Mouse (Mus musculus) layer of hippocampus, postnatal 25 days (tissue): ENCODE measurements around the gene Elfn1. TPM values are rescaled to one million over a fixed set of nuclear protein-coding genes. Genes with fewer than 3 reads are reported as not detected.

Experiments
- DNase-seq, 2 experiments: peaks; one replicate each; pipeline ENCODE4 v3.0.0; 2022; ENCODE audit warnings: mixed read lengths in 2 of 2, low spot score in 1 of 2; ENCODE audit errors: extremely low spot score in 1 of 2
- total RNA-seq, 2 experiments: library from RNA; stranded (reverse); gene quantifications; 2 replicates each; pipeline ENCODE4 v1.2.3; 2021

The Elfn1 gene
- 10 to 100 TPM; 27.4 to 29.4 TPM for total RNA-seq

DNA sequence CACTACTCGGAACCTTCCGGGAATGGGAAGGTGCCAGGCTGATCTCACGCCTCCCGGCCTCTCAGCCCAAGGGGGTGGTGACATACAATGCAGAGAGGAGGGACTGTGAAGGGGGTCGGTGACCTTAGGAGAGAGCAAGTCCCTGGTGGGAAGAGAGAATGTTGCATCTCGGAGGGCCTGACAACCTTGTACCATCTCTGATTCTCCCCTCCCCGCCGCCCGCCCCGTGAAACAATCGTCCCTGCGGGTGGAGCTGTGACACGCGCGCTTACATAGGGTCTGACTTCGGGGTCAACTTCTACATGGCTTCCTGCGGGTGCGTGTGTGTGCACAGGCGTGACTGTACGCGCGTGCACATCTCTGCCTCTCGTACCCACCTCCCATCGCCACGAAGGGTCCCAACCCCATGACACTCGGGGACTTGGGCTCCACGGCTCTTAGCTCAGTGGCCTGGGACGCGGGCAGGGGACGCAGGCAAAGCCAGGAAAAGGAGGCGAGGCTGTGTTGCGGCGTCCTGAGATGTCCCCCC is at the start of gene Elfn1:
Elfn1 (plus strand) TSS at position 230 of the 529 bp plus-strand sequence.
- no peak for DNase-seq

- no peak for DNase-seq
Measured at GRCm38 (mm10) chr5:139860328-139861104, 47.2 kb upstream of the Elfn1 start.

DNA sequence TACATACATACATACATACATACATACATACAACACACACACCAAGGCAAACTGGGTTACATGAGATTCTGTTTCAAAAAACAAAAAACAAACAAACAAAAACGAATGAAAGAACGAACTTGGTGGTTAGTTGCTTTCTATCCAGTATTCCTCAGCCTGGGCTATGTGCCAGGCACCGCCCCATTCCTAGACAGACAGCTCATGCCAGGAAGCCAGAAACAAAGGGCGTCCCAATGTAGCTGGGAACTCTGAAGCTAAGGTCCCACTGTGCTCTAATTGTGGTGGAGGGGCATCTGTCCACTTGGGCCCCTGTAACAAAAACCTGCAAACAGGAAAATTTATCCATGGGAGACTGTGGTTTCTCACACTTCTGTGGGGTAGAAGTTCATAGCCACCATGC is 45.0 kb upstream of the Elfn1 start:
- peak in 1 of 2 experiments; percentile 39 for DNase-seq

DNA sequence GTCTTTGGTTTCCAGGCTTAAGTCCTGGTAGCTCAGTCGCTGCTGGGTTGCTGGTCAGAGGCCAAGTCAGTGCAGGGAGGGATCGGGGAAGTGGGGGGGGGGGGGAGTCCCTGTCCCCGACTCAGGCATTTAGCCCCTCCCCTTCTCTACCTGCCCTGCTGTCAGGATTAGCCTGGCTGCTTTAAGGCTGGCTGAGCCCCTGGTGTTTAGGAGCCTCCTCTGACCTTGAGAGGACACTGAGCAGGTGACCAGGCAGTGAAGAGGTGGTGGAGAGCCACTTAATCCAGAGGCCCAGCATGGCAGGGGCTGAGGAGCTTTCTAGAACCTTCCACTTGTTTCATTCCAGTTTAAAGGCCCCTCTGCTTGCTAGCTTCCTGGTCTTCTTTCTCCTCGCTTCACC is 36.9 kb upstream of the Elfn1 start:
- no peak for DNase-seq

- no peak for DNase-seq
Measured at GRCm38 (mm10) chr5:139871526-139871925, 36.2 kb upstream of the Elfn1 start.

DNA sequence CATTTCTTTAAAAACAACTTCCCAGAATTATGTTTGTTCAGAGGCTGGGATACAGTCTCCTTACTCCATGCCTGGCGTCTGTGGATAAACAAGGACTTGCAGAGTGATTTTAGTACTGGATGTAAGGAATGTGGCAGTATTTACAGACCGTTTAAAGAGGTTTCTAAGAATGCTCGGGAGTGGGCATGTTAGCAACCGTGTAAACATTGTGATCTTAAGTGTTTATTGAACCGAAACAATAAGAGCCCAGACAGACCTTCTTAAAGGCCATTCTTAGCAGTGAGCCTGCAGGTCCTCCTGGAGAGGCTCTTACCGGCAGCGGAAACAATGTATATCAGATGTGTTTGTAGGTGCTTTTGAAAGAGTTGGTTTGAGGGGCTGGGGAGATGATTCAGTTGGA is 30.2 kb upstream of the Elfn1 start:
- no peak for DNase-seq

DNA sequence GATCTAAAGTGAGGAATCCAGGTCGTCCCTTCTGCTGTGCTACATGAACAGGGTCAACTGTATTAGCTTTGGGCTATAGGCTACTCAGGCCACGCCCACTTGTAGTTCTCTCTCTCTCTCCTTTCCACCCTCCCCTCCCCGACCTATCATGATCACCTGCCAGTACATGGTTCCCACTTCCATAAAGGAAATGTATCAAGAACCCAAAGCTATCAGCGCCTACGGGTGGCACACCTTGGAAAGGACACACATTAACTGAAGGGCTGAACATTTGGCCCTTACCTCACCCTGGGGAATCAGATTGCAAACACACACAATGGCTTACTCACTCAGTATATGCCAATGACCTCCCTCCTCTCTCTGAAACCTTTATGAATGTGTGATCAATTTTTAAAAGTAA is 28.0 kb upstream of the Elfn1 start:
- DNase-seq = no peak

GRCm38 (mm10) chr5:139881161-139881560 is 26.6 kb upstream of the Elfn1 start:
- no peak for DNase-seq

DNA sequence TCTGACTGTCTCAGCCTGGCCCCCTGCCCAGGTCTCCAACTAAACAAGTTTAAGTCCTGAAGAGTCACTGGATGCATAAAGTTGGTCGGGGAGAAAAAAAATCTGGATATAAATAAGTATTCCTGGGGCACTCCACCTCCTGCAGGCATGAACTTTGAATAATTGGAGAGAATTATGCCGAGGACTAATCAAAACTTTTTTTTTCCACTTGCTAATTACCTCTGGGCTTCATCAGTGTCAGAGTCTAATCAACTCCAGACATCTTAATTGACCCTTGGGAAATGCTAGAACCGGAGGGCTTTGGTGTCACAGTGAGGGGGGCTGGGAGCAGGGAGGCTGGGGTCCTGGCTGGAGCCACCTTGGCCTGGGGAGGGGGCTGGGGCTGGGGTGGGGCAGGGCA is 19.1 kb upstream of the Elfn1 start:
- DNase-seq = no peak

GRCm38 (mm10) chr5:139889370-139889769 is 18.4 kb upstream of the Elfn1 start:
- DNase-seq = no peak

DNA sequence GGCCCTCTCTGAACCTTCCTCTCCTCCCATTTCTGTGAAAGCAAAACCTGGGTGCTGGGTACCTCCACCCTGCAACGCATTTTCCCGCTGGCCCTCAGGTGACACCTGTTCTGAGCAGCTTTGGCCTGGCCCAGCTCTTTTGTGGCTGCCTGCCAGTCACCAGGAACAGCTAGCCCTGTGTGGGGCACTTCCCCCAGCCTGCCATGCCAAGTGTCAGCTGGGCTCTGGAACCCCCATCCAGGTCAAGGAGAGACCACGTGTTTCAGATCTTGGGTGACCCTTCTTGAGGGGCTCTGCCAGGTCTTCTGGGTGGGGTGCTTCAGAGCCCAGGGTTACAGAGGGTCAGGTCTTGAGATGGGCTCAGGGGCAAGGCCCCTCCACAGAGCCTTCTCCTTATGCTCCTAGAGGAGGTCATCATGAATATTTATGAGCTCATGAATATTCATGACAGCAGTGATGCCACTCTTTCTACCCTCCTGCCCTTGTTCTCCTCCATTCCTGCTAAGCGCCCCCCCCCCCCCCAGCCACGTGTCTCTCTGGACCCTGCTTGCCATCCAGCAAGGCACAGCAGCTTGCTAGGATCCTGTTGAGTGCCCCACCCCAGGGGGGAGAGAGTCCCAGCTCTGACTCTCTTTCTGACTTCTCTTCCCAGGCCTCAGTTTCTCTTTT is 15.3 kb upstream of the Elfn1 start:
- no peak for DNase-seq

GRCm38 (mm10) chr5:139892995-139893345 is 14.8 kb upstream of the Elfn1 start:
- DNase-seq = no peak

- DNase-seq = no peak
Measured at GRCm38 (mm10) chr5:139894025-139894508, 13.7 kb upstream of the Elfn1 start.

DNA sequence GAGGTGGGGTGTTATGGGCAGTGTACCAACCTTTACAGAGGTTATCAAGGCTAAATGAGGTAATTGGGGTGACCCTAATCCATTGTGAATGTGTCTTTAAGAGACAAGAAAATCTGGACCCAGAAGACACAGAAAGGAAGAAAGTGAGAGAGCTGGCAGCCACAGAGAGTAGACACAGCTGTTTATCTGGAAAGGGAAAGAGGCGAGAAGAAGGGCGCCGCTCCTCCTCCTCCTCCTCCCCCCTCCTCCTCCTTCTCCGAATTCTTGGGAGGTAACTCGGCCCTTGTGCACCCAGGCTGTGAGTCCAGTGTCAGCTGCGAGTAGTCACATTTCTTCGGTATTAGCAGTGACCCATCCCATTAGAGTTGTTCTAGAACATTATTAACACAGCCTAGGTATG is 8.7 kb upstream of the Elfn1 start:
- DNase-seq = no peak

GRCm38 (mm10) chr5:139905121-139905520 is 2.6 kb upstream of the Elfn1 start:
- no peak for DNase-seq

DNA sequence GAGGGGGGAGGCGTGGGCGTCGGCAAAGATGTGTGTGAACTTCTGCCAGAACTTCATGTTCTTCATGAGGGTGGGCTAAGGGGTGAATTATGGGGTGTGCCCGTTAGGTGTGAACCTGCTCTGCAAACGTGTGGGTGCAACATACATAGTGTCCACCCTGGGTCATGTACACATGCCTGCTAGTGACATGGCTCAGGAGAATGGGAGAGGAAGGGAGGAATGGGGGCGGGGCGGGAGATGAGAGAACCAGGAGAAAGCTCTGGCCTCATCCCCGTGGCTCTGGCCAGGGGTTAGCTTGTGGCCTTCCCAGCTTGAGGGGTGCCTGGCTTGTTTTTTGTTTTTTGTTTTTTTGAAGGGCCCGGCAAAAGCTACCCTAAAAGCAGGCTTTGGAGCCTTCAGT is 1.2 kb upstream of the Elfn1 start:
- DNase-seq = no peak

- DNase-seq = peak in 1 of 2 experiments; percentile 64
Measured at GRCm38 (mm10) chr5:139907241-139907640, 502 bp upstream of the Elfn1 start.

GRCm38 (mm10) chr5:139908243-139908810 is 584 bp downstream of the Elfn1 start:
- DNase-seq = no peak

GRCm38 (mm10) chr5:139908811-139909627 is 1.3 kb downstream of the Elfn1 start:
- no peak for DNase-seq

DNA sequence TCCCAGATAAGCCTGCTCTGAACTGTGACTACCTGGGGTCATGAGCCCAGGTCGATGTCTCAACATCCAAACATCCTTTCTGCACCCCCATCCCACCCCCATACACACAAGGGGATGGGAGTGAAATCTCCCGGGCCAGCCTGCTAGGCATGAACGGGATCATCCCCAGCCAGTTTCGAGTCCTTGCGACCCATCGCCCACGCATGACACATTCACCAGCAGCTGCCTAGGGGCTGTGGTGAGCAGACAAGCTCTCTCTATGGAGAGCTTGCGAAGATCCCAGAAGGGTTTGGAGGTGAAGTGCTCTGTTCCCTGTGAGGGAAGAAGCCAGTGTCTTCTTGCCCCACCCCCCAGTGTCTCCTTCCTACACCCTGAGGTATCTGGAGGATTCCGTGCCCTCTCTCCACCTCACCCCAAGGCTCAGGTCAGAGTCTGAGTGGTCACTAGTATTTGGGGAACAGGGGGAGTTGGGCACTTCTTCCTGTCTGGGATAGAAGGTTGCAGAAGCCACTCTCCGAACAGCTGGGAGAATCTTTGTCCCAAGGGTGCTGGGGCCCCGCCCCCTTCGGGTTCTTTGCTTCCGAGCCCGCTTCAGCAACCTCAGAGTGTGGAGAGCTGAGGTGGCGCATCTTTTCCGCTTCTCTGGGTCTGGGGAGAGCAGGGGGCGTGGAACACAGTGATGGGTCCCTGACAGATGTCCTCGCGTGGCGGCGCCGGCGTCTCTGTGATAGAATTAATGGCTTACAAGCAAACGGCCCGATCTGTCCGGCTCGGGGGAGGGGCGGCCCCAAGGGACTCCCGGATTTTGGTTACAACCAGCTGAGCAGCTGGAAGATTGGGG is 2.2 kb downstream of the Elfn1 start:
- DNase-seq = no peak
